Mouse (Mus musculus): ENCODE measurements at regions not wholly inside any gene's neighbourhood (a gene's known extent, or its start where the extent isn't known, plus 50 kb on each side); places are given as distances from the start of the nearest gene placed in this dataset.

DNA sequence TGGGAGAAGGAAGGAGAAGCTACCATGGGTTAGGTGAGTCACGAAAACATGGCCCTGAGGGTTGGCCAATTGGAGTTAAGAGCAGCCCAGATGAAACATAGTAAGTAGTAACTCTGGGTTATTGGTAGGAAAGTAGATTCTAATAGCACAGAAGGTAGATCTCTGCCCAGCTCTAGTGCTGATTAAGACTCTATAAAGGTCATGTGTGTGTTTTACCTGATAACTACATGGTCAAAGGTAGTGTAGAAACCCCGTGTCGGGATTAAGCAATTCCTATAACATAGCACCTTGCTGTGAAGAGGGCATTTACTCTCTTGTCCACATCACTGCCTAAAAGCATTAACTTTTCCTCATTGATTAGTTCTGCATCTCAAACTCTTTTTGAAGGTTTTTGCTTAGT lies 89.0 kb upstream of the Fam241a start:
- no peak for DNase-seq (ENCODE audit: low spot score)

DNA sequence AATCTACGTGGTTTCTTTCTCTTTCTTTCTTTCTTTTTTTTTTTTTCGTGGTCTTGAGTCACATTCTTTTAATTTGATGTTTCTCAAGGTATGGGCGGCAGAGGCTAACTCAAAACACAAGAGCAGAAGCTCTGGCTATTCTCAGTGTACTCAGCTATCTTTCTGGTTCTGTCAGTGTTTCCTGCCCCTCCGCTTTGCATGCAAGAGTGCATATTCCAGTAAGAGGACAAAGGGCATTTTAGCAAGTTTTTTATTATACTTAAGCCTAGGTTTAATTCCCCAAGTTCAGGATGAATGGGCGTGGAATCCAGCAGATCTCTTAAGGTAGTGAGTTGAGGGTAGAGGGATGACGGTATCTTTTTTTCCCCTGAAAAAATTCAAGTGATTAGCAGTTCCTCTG lies 81.1 kb upstream of the Fam241a start:
- no peak for DNase-seq (ENCODE audit: low spot score)

DNA sequence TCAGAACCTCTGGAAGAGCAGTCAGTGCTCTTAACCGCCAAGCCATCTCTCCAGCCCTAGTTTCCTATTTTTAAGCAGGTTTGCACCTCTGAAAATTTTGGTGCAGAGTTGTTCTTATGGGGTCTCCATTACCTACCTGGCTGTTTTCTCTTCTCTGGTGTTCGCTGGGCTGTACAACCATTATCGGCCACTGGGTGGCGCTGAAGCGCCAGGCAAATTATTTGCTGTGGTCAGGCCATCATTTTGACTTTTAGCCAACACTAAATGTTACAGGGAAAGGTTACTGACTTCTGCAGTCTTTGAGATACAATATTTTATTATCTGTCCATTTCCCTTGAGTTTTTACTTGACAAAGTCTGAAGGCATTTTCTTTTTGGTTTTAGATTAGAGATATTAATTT lies 74.8 kb upstream of the Fam241a start:
- DNase-seq (ENCODE audit: low spot score): peak; percentile 68

GRCm38 (mm10) chr3:127967170-127967569 lies 71.0 kb upstream of the Fam241a start:
- DNase-seq (ENCODE audit: low spot score): no peak

GRCm38 (mm10) chr3:127966214-127966613 lies 70.1 kb upstream of the Fam241a start:
- DNase-seq (ENCODE audit: low spot score): no peak

DNA sequence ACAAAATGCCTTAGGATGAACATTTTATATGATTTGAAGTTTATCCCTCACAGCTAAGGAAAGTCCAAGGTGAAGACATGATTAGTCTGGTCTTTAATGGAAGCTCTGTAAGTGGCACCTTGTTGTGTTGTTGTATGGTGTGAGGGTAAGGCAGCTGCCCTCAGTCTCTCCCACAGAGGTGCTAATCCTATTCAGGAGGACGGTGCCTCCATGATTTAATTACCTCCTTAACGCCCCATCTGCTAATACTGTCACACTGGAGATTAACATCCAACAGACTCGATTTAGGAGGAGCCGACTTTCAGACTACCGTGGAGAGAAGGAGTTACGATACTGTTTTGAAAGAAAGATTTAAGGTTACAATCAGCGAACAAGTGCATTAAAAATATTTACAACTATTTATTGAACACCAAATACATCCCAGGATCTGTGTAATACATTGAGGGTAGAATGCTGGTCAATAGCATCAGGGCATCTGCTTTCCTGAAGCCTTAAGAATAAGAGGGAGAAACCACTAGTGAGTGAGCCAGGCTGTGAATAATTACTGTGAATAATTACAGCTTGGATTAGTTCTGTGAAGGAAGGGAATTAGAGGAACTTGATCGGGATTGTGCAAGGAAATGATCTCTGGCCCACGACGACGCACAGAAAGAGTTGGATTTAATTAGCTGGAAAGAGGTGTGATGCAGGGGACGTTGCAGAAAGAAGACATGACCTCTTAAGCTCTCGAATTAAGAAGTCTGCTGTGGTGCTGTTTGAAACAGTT lies 63.0 kb upstream of the Fam241a start:
- DNase-seq (ENCODE audit: low spot score): no peak

GRCm38 (mm10) chr3:127954856-127955255 lies 58.7 kb upstream of the Fam241a start:
- DNase-seq (ENCODE audit: low spot score): no peak

GRCm38 (mm10) chr3:127953610-127954009 lies 57.5 kb upstream of the Fam241a start:
- DNase-seq (ENCODE audit: low spot score): no peak

DNA sequence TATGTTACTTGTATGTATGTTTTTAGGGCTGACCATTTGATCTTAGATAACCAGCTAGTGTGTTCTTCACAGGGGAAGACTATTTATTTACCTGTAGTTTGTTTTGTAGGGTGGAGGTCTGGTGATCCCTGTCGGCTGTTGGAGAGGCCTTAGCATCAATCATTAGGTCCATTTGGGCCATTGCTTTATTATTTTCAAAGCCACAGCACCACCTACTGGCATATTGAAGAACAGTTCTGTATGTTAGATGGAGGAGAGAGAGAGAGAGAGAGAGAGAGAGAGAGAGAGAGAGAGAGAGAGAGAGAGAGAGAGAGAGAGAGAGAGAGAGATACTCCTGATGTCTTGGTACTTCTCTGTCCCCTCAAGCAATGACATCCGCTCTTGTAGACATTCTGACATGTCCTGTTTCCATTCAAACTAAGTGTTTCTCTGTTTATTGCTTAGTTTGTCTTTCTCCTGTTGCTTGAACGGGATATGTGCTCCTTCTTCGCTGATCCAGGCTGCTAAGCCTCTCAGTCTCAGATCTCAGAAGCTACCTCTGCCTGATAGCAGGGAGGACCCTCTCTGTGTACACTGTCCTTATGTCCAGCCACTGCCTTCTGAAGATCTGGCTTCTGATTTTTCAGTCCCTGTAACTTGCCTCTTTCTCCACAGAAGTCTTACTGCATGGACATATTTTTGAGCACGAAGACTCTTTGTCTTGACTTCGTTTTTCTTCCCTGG lies 52.9 kb upstream of the Fam241a start:
- DNase-seq (ENCODE audit: low spot score): peak; percentile 91

GRCm38 (mm10) chr3:127948326-127948725 lies 52.2 kb upstream of the Fam241a start:
- DNase-seq (ENCODE audit: low spot score): peak; percentile 70

All from adipocyte (in vitro differentiated cells).